Comparison of ENCODE assay signal across 10 mouse cellular contexts in the genomic region with DNA sequence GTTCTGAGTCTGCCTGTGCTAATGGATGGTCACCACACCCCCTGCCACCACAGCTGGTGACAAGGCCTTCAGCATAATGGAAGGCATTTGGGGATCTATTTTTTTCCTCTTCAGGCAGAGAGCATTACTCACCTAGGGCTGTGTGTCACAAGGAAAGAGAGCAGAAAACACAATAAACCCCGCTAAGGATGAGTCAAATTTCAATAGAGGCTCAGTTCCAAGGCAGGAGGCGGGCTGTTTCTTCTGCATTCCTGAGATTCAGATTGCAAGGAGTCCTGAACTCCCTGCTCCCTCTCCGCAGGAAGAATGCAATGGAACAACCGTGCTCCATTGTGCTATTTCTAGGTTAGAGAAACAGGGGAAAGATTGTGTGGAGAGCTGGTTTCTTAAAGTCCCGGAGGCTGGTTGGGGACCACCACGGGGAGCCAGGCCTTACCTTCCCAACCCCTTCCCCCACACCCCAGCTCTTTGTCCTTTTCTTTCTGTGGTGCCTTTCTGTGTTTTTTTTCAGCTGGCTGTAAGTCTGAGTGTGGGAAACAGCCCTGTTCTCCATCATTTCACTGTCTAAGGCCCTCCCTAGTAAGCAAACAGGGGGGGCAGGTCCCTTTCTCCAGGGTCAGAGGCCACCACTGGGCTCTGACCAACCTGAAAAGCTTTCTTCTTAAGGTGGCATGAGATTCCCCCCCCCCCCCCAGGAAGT. TPM values are rescaled to one million over a fixed set of nuclear protein-coding genes. Genes with fewer than 3 reads are reported as not detected.
A peak's percentile ranks its signal among the peaks of the same experiment; 100 is the strongest.
DNase-seq lines count a peak whose midpoint lies in the region; ATAC-seq lines count a peak whose summit lies in the region.
"Had no signal": no experiment of that assay in that cellular context is flagged by ENCODE, and none has a peak within 500 bp of the region (broad histone marks: within the 10 kb centered on the region; RNA-seq: fewer than 3 reads in every experiment).

No protein-coding gene starts in this region.

- H3K4me2 ChIP-seq in hindbrain, embryonic 11.5 days (replicated peaks; ENCODE audit: low read depth, low read length): no peak overlapping the region
- no peak overlapping the region for H3K4me2 ChIP-seq in hindbrain, embryonic 14.5 days (replicated peaks)
- no peak overlapping the region for H3K4me2 ChIP-seq in hindbrain, embryonic 12.5 days (replicated peaks)

- H3K4me3 ChIP-seq in hindbrain, embryonic 11.5 days (ENCODE audit: low read depth, low read length): no peak overlapping the region
- no peak overlapping the region for H3K4me3 ChIP-seq in hindbrain, embryonic 14.5 days (replicated peaks; ENCODE audit: low read length)
- H3K4me3 ChIP-seq in hindbrain, embryonic 12.5 days: no peak overlapping the region

- peak; percentile 41 for DNase-seq in hindbrain, embryonic 11.5 days (ENCODE audit: low spot score)
- no peak for DNase-seq in hindbrain, embryonic 14.5 days (ENCODE audit: low spot score)
- DNase-seq in right cerebral cortex, postnatal 25 days: peak; percentile 58
- DNase-seq in right cerebral cortex, postnatal 10 days (ENCODE audit: low spot score in 2 of 2): no peak
- no peak for DNase-seq in thymus, postnatal 25 days
- no peak for DNase-seq in urinary bladder, postnatal 4 days (ENCODE audit: low spot score in 2 of 2)
- DNase-seq in gastrocnemius, postnatal 10 days: no peak
- DNase-seq: kidney, adult 8-10 months had no signal

- peaks cover 5% of the 10 kb centered on the region; the same call in 1 of the 2 replicates for H3K4me1 ChIP-seq in hindbrain, embryonic 11.5 days (replicated peaks; ENCODE audit: control insufficient read depth, insufficient read depth, low read length)
- no peaks in the 10 kb centered on the region; the same call in 1 of the 2 replicates for H3K4me1 ChIP-seq in hindbrain, embryonic 14.5 days (replicated peaks; ENCODE audit: control insufficient read depth, insufficient read depth, low read length)
- peaks cover 9% of the 10 kb centered on the region for H3K4me1 ChIP-seq in hindbrain, embryonic 12.5 days

- 2% methylated on average over 6 of the region's 6 CpGs for WGBS in hindbrain, embryonic 11.5 days
- 8% methylated on average over 6 of the region's 6 CpGs for WGBS in hindbrain, embryonic 14.5 days
- 4% methylated on average over 6 of the region's 6 CpGs for WGBS in hindbrain, embryonic 12.5 days

- no peaks in the 10 kb centered on the region for H3K27me3 ChIP-seq in hindbrain, embryonic 11.5 days (ENCODE audit: control insufficient read depth, insufficient read depth, low read length)
- H3K27me3 ChIP-seq in hindbrain, embryonic 14.5 days (ENCODE audit: control insufficient read depth, insufficient read depth, low read length): no peaks in the 10 kb centered on the region
- H3K27me3 ChIP-seq in hindbrain, embryonic 12.5 days: no peaks in the 10 kb centered on the region

- peak overlapping the region; percentile 45; the same call in 1 of the 2 replicates for H3K27ac ChIP-seq in hindbrain, embryonic 11.5 days (ENCODE audit: low read depth, low read length)
- no peak overlapping the region for H3K27ac ChIP-seq in hindbrain, embryonic 14.5 days
- peak overlapping the region; percentile 41 for H3K27ac ChIP-seq in hindbrain, embryonic 12.5 days

- no peak for ATAC-seq in hindbrain, embryonic 11.5 days (ENCODE audit: low FRiP score)
- no peak for ATAC-seq in hindbrain, embryonic 14.5 days (ENCODE audit: low FRiP score)
- ATAC-seq in hindbrain, embryonic 12.5 days (ENCODE audit: low FRiP score): no peak

- no peak overlapping the region for H3K9ac ChIP-seq in hindbrain, embryonic 11.5 days (ENCODE audit: low read depth, low read length)
- H3K9ac ChIP-seq in hindbrain, embryonic 14.5 days: no peak overlapping the region
- no peak overlapping the region for H3K9ac ChIP-seq in hindbrain, embryonic 12.5 days

- H3K36me3 ChIP-seq in hindbrain, embryonic 11.5 days (ENCODE audit: control insufficient read depth, insufficient read depth, low read length): no peaks in the 10 kb centered on the region
- H3K36me3 ChIP-seq in hindbrain, embryonic 14.5 days (replicated peaks; ENCODE audit: control insufficient read depth, insufficient read depth): no peaks in the 10 kb centered on the region
- no peaks in the 10 kb centered on the region for H3K36me3 ChIP-seq in hindbrain, embryonic 12.5 days

- H3K9me3 ChIP-seq in hindbrain, embryonic 11.5 days (ENCODE audit: control insufficient read depth, low read length): no peaks in the 10 kb centered on the region
- no peaks in the 10 kb centered on the region for H3K9me3 ChIP-seq in hindbrain, embryonic 14.5 days (ENCODE audit: control insufficient read depth, low read length)
- no peaks in the 10 kb centered on the region for H3K9me3 ChIP-seq in hindbrain, embryonic 12.5 days (replicated peaks)

RNA-seq across cellular contexts. Expression of gene Smndc1, which starts 21.9 kb away (rescaled TPM):
- 51.5 and 56.0 TPM in 2 replicates for polyA plus RNA-seq in hindbrain, embryonic 11.5 days (2014; fragmentation: Nextera tagmentation; extraction: Ambion mirVana)
- polyA plus RNA-seq in hindbrain, embryonic 14.5 days (2014; fragmentation: Nextera tagmentation; extraction: Ambion mirVana): 35.3 and 35.6 TPM in 2 replicates
- polyA plus RNA-seq in hindbrain, embryonic 12.5 days (2016; fragmentation: Nextera tagmentation; extraction: Ambion mirVana): 40.9 and 41.4 TPM in 2 replicates
- total RNA-seq in gastrocnemius, postnatal 10 days (2021): 10 to 100 TPM; 27.3 to 34.7 TPM

RNA-seq across cellular contexts. Expression of gene Gm10197, which starts 40.7 kb away (rescaled TPM):
- polyA plus RNA-seq in hindbrain, embryonic 11.5 days (2014; fragmentation: Nextera tagmentation; extraction: Ambion mirVana): not detected in 2 replicates
- polyA plus RNA-seq in hindbrain, embryonic 14.5 days (2014; fragmentation: Nextera tagmentation; extraction: Ambion mirVana): 3.9 TPM in 1 of 2 replicates, not detected in the other
- not detected in 2 replicates for polyA plus RNA-seq in hindbrain, embryonic 12.5 days (2016; fragmentation: Nextera tagmentation; extraction: Ambion mirVana)
- total RNA-seq in gastrocnemius, postnatal 10 days (2021): not detected
- total RNA-seq: megakaryocyte, adult 5-6 weeks had no signal

Comparison
In these comparisons a context has a peak if more than half of its experiments do, and no peak if none do; other contexts are left out.
1. DNase-seq: peak in hindbrain, embryonic 11.5 days (single experiment) and right cerebral cortex, postnatal 25 days (single experiment); none in hindbrain, embryonic 14.5 days (single experiment), right cerebral cortex, postnatal 10 days (0 of 2), thymus, postnatal 25 days (single experiment), urinary bladder, postnatal 4 days (0 of 2) and gastrocnemius, postnatal 10 days (single experiment).